Comparison of ENCODE assay signal across 19 mouse cellular contexts in the genomic region with DNA sequence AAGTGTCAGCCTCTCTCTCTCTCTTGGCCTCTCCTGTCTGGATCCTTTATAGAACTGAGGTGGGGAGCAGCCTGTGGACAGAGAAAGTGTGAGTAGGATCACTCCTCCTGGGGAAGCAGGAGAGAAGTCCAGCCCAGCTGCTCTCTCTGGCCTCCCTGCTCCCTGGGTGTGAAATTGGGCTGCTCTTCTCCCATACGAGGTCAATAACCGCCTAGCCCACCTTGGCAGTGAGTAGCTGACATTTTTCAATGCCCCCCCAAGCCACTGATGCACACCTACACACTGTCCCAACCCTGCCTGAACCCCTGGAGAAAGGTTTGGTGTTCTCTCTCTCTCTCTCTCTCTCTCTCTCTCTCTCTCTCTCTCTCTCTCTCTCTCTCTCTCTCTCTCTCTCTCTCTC. TPM values are rescaled to one million over a fixed set of nuclear protein-coding genes. Genes with fewer than 3 reads are reported as not detected.
DNase-seq lines count a peak whose midpoint lies in the region; ATAC-seq lines count a peak whose summit lies in the region.
"Had no signal": no experiment of that assay in that cellular context is flagged by ENCODE, and none has a peak within 500 bp of the region (broad histone marks: within the 10 kb centered on the region; RNA-seq: fewer than 3 reads in every experiment).

No protein-coding gene starts in this region.

- no peak overlapping the region for H3K4me3 ChIP-seq in midbrain, embryonic 11.5 days (ENCODE audit: low read depth, low read length)
- H3K4me3 ChIP-seq in midbrain, embryonic 16.5 days (ENCODE audit: low read depth, low read length) = no peak overlapping the region

- H3K9ac ChIP-seq in midbrain, embryonic 11.5 days (ENCODE audit: low read length) = no peak overlapping the region
- no peak overlapping the region for H3K9ac ChIP-seq in midbrain, embryonic 16.5 days (ENCODE audit: low read depth, low read length)

- H3K4me1 ChIP-seq in midbrain, embryonic 11.5 days (ENCODE audit: control insufficient read depth, insufficient read depth, low read length) = no peaks in the 10 kb centered on the region
- H3K4me1 ChIP-seq in midbrain, embryonic 16.5 days (ENCODE audit: control insufficient read depth, insufficient read depth, low read length) = no peaks in the 10 kb centered on the region

- H3K36me3 ChIP-seq in midbrain, embryonic 11.5 days (ENCODE audit: control insufficient read depth, insufficient read depth, low read length) = no peaks in the 10 kb centered on the region
- no peaks in the 10 kb centered on the region for H3K36me3 ChIP-seq in midbrain, embryonic 16.5 days (ENCODE audit: control insufficient read depth, insufficient read depth, low read length)
- H3K36me3 ChIP-seq: G1E had no signal

- WGBS in midbrain, embryonic 11.5 days = 66% methylated on average over 2 of the region's 2 CpGs
- WGBS in midbrain, embryonic 16.5 days = 45% methylated on average over 2 of the region's 2 CpGs

- H3K4me2 ChIP-seq in midbrain, embryonic 11.5 days = no peak overlapping the region
- H3K4me2 ChIP-seq in midbrain, embryonic 16.5 days (ENCODE audit: low read length) = no peak overlapping the region

- DNase-seq in heart, adult 11 months = peak; percentile 55
- DNase-seq in heart, adult 9 months (ENCODE audit: low spot score in 2 of 2) = no peak
- peak; percentile 57 for DNase-seq in midbrain, embryonic 11.5 days (ENCODE audit: low spot score, missing footprints)
- DNase-seq: adrenal gland, adult 2 months; adrenal gland, adult 8-10 months; adrenal gland, postnatal 10 days; adrenal gland, postnatal 14 days; adrenal gland, postnatal 25 days; adrenal gland, postnatal 36 days; B cell, adult 2 months; cerebellum, adult 11 months; cerebellum, adult 11-12 months; cerebellum, adult 18-20 months had no signal

- no peaks in the 10 kb centered on the region for H3K9me3 ChIP-seq in midbrain, embryonic 11.5 days (ENCODE audit: control insufficient read depth, low read length)
- no peaks in the 10 kb centered on the region for H3K9me3 ChIP-seq in midbrain, embryonic 16.5 days (replicated peaks; ENCODE audit: control insufficient read depth, low read length, poor library complexity, severe bottlenecking)
- H3K9me3 ChIP-seq: G1E had no signal

- no peak overlapping the region for H3K27ac ChIP-seq in midbrain, embryonic 11.5 days (ENCODE audit: low read depth, low read length)
- H3K27ac ChIP-seq in midbrain, embryonic 16.5 days (ENCODE audit: low read length) = no peak overlapping the region

- no peak for ATAC-seq in midbrain, embryonic 11.5 days (ENCODE audit: low FRiP score)
- ATAC-seq in midbrain, embryonic 16.5 days = no peak
- ATAC-seq: activated CD4-positive, CD25-positive, alpha-beta regulatory T cell, adult 4 months; CD4-positive, CD25-positive, alpha-beta regulatory T cell, adult 4 months; Patski had no signal

- no peaks in the 10 kb centered on the region for H3K27me3 ChIP-seq in midbrain, embryonic 11.5 days (ENCODE audit: control insufficient read depth, insufficient read depth, low read length)
- no peaks in the 10 kb centered on the region for H3K27me3 ChIP-seq in midbrain, embryonic 16.5 days (ENCODE audit: control insufficient read depth, insufficient read depth, low read depth, low read length)
- H3K27me3 ChIP-seq: CH12.LX, Patski had no signal

RNA-seq across cellular contexts. Expression of a gene that starts 13.7 kb away (rescaled TPM):
- 3.3 and 4.8 TPM in 2 replicates for polyA plus RNA-seq in midbrain, embryonic 11.5 days (2014; fragmentation: Nextera tagmentation; extraction: Ambion mirVana)
- polyA plus RNA-seq in midbrain, embryonic 16.5 days (2015; fragmentation: Nextera tagmentation; extraction: Ambion mirVana) = 1.6 and 2.8 TPM in 2 replicates

Comparison
In these comparisons a context has a peak if more than half of its experiments do, and no peak if none do; other contexts are left out.
1. DNase-seq: peak in heart, adult 11 months (single experiment) and midbrain, embryonic 11.5 days (single experiment); none in heart, adult 9 months (0 of 2).